Mouse (Mus musculus): ENCODE data around the gene Oas1a.
"Not testable (repeated sequence)": the region's sequence is repeated elsewhere in the genome, so short reads cannot be mapped to it uniquely, and the experiment has no call there.

Oas1a gene

DNA sequence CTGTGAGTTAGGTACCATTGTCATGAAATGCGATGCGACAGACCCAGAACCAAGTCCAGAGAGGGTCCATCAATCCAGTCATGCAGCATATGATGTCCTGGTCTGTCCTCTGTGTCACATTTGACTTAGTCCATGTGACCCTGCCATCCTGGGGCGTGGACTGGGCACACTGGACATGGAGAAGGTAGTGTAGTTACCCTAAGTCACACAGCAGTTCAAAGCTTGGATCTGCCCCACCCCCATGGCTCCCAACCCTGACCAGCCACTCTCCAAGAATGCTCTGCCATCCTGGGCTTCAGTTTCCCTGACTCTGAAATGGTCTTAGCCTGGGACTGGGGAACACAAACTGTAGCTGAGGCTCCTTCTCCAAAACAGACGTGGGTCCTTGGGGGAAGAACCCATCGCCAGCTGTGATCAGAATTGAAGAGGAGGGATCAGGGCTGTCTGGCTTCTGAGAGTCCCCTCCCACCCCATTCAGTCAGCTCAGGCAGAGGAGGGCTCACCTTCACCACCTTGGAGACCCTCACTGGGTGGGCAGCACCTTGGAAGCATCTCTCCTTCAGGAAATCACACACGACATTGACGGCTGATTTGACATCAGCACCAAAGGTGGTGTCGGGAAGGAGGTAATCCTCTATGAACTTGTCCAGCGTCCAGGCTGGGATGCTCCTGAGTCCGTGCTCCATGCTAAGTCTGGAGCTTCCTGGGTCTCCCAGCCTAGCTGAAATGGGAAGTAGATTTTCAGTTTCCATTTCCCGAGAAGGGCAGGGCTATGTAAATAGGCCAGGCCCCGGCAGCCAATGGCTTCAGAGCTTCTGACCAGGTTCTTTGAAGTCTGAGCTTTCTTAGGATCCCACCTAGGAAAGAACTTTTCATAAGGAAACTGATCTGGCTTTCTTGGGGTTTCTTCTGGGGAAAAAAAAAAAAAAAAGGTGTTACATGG is at the start of gene Oas1a:
Gene Oas1a (minus strand): TSS at position 731 of the 943 bp plus-strand sequence.
- DNase-seq: not testable (repeated sequence)

DNA sequence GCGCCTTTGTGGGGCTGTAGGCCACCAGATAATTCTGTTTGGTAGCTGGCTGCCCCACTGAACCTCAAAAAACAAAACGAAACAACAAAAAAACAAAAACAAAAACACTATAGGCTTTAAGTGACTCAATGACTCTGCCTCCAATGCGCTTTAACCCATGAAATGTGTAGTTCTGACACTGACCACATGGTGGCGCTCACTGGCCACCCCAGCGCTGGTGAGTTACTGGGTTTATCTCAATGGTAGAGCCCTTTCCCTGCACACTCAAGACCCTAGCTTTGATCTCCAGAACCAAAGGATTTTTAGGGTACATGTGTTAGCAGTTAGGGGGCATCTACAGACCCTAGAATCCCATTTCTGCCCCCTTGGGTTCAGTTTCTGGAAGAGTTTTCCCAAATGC is 46.7 kb upstream of the Oas1a start:
- DNase-seq: no peak

DNA sequence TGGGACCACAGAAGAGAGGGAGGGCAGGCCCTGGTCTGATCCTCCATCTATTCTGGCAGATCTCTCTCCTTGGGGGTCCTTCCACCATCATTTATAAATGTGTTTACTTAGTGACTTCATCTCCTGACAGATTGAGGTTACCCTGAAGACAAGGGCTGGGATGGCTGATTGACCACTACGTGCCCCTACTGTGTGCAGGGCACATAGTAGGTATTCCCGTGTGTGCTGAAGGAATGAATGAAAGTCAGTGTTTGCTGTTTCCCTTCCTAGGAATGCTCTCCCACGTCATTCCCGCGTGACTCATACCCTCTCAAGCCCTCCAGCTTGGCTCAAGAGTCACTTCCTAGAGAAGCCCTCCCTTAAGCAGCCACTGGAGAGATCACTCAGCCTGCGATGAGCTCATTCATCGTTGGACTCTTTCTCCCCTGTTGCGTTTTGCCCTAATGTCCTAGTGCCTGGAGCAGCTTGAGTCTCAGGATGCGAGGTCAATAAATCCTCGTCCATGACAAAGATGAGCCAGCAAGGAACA is 45.0 kb upstream of the Oas1a start:
- DNase-seq: no peak

DNA sequence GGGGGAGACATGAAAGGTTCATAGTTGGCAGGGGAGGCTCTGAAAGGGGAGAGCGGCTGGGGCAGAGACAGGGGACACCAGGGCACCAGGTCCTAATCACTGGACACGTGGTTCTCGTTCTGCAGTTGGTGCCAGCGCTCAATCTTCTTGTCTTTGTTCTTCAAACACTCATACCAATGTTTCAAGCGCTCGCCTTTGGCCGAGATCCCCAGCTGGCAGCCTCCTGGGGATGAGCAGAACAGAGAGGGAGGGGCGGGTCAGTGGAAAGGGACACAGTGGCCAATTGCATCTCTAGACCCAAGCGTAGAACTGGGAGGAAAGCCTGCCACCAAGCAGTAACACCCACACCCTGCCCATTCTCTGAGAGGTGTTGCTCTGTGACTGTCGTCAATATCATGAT is 34.8 kb upstream of the Oas1a start:
- no peak for DNase-seq

DNA sequence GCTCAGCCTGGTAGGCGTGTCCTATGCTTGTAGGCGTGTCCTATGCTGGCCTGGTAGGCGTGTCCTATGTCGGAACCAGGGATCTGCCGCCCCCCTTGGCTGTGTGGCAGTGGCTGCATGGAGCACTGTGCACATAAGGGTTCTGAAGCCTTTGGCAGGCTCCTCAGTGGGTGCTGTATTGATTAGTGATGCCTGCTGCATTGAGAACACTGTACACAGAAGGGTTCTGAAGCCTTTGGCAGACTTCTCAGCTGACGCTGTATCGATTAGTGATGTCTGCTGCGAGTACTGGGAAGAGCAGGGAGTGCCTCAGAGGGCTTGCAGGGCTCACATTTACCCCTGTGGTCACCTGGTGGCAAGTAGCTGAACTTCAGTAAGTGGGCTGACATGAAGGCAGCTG is 31.3 kb upstream of the Oas1a start:
- no peak for DNase-seq

DNA sequence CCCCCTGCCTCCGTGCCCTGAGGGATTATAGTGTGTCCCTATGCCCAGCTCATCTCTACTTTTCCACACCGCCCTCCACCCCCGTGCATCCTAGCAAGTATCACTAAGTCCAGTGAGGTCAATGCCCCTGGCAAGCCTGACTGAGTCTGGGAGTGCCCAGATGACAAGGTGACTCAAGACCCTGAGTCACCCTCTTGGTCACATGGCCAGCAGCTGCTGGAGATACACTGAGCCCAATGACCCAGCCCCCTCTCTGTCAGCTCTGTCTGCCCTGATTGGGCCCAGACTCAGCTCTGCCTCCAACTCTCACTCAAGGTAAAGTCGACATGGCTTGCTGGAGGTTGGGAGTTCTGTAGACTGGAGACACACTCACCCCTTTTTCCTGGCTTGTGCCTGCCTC is 30.5 kb upstream of the Oas1a start:
- DNase-seq: no peak

DNA sequence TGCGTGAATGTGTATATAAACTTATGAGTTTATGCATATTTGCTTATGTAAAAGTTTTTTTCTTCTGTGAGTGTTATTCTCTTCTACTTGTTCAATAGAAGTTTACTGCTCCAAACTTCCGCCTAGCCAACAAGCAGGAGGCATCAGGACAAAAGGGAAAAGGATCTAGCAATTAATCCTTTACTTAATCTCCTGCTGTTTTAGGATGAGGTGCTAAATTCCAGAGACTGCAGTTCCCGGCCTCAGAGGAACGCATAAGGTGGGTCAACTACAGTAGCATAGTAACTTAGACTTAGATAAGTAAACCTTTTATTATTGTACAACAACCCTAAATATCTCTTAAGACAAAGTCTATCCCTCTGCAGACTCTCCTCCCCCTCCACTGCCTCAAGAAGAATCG is 26.6 kb upstream of the Oas1a start:
- no peak for DNase-seq

DNA sequence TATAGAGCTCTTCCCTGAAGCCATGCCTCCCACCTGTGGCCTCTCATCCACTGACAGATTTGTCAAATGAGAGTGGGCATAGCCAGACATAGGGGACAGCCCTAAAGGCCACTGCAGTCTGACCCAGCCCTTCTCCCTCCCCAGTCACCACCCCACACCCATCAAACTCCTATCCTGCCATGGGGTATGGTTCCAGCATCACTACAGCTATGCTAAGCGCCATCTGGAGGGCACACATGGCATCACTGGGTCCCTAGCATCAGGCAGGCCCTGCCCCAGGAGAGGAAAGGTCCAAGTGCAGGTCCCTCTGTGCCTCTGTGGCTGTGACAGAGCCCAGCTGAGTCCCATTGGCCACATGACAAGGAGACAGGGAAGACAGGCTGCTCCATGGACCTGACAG is 19.7 kb upstream of the Oas1a start:
- DNase-seq: no peak

DNA sequence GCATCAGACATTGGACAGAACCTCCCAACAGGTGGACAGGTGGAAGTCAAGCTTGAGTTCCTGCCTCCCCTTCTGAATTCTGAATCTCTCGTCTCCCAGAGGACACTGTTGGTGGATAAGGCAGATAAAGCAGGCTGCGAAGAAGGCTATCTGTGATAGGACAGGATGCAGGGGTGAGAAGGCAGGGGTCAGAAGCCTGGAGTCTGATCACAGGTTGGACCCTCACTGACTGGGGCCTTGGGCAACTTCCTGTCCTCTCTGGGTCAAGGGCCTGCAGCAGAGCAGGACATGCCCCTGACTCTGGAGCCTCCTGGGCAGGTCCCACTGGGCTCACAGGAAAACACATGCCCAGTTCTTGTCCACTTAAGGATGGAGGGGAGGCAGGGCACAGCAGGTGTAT is 19.0 kb upstream of the Oas1a start:
- DNase-seq: not testable (repeated sequence)

DNA sequence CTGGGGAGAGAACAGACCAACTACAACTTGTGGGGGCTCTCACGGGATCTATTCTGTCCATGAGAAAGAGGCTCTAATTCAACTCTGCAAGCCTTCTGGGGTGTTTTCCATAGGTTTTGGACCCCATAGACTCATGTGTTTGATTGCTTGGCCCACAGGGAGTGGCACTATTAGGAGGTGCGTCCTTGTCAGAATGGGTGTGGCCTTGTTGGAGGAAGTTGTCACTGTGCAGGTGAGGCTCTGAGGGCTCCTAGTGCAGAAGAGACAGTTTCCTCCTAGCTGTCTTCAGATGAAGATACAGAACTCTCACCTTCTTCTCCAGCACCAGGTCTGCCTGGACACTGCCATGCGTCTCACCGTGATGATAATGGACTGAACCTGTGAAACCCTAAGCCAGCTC is 17.2 kb upstream of the Oas1a start:
- DNase-seq: not testable (repeated sequence)

DNA sequence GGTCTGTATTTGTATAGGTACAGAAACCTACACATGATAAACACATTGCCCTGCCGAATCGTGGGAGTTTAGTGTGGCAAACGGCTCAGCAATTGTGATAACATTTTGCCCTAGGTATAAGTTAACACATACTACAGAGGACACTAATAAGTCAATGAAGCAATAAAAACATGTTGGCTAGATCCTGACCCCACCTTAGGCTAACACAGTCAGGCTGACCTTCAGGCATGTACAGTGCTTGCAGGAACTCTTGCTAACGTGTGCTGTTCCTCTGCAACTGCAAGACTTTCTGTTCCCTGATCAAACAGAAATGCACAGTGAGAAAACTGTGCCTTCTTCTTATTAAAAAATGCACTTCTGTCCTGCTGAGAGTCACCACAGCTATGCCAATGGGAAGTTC is 16.6 kb upstream of the Oas1a start:
- no peak for DNase-seq

DNA sequence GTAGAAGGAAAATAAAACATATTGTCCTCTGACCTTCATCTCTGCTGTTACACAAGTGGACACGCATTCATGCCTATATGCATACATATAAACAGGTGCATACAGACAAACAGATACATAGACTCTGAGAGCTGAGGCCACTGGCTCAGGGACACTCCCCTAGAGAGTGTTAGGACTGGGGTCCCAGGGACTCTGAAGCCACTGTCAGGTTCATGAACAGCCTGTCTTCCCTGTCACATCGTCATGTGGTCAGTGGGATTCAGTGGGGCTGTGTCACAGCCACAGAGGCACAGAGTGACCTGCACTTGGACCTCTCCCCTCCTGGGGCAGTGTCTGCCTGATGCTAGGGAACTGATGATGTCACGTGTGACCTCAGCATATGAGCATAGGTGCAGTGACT is 13.0 kb upstream of the Oas1a start:
- DNase-seq: no peak

DNA sequence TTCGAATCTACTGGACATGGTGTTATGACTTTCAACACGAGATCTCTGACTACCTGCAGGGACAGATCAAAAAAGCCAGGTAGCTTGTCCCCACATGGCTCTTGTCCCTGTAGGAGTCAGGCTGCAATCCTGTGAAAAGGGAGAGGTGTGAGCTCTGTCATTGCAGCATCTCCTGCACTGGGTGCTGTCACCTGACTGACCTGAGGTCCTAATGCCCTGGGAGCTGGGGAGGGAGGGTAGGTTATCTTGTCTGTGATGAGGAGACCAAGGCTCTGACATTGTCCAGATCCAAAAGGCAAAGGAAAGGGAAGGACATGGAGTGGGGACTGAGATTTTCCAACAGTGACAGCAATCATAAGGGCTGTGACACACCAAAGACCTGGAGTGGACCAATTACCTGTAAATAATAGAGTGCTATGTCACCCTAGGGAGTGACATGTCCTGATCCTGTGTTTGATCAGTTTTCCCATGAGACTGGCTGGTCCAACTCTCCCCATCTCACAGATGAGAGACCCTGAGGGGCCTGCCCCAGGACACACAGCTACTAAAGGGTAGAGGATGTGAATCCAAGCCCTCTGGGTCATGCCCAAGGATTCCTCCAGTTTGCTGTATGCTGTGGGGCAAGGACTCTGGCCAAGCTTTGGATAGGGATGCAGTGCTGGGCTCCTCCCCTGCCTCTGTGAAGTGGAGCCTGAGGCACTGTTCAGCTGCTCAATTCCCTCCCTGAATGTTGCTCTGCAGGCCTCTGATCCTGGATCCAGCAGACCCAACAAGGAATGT is 12.0 kb upstream of the Oas1a start:
- not testable (repeated sequence) for DNase-seq

DNA sequence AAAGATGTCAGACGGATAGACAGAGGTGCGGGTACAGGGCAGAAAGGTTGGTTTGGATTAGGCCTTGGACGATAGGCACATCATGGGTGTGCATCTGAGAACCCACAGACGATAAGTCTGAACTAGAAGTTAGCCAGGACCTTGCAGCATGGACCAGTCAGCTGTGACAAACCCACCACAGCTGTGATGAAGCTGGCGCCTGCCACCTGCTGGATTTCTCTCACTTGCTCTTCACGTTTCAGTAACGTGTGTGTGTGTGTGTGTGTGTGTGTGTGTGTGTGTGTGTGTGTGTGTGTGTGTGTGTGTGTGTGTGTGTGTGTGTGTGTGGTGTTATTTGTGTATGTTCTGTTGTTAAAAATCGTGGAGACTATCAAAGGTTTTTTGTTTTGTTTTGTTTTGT is 6.9 kb upstream of the Oas1a start, which contains the start of gene Oas1d:
Gene Oas1d (plus strand): TSS at position 333 of the 400 bp plus-strand sequence.
- not testable (repeated sequence) for DNase-seq

DNA sequence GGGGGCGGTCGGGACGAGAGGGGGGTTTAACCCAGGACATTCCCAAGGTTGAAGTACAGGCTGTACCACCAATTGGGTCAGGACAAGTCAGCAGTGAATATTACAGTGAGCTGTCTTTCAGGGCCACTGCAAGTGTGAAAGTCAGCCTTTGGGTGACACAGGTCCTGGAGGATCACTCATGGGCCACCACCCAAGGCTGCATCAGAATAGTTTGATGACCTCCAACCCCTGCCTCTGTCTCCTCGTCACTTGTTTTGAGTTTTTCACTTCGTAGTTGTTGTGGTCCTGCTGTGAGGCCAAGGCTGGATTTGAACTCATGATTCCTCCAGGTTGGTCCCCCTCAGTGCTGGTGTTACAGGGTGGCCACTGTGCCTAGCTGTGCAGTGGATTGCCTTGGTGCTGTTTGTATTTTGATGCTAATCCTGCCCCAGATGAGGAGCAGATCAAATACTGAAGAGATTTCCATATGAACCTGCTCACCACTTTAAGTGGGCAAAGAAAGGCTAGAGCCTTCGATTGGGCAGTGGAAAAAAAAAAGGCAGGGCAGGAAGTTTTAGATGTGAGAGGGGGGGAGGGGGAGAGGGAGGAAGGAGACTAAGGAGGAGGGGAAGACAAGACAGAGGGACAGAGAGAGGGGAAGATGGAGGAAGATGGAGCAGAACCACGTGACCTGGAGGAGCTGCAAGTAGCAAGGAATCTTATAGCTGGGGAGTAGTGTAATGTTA is 1.0 kb upstream of the Oas1a start:
- DNase-seq: no peak

DNA sequence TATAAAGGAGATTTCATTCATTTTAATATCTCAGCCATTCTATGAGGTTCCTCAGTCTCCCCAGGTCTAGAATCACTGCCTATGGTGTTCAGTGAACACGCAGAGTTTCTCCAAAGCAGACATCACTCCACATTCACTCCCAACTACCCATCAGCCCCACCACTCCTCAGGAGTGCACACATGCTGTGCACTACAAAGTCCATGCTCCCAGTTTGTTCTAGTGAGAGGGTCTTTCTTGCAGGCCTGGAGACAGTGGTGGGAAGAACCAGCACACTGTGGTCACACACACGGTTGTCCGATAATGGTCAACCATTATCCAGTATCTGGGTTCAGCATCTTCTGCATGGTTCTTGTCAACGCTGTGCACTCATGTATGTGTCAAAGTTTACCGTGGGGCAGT is 5.3 kb downstream of the Oas1a start:
- no peak for DNase-seq

DNA sequence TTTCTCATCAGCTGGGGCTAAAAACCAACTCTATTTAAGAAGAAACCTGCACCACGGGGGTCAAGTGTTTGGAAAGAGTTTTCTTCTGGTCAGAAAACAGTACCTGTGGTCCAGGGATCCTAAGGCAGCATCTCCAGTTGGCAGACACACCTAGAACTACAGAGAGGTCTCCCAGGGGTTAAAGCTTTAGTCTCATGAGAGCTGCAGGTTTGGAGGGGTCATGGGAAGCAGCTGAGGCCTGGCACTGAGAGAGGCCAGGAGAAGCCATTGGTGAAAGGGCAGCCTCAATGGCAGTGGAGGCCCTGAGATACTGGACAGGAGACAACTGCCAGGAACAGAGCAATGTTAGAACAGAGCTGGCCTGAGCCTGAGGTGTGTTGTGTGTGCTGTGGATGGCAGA is 6.7 kb downstream of the Oas1a start:
- DNase-seq: no peak

DNA sequence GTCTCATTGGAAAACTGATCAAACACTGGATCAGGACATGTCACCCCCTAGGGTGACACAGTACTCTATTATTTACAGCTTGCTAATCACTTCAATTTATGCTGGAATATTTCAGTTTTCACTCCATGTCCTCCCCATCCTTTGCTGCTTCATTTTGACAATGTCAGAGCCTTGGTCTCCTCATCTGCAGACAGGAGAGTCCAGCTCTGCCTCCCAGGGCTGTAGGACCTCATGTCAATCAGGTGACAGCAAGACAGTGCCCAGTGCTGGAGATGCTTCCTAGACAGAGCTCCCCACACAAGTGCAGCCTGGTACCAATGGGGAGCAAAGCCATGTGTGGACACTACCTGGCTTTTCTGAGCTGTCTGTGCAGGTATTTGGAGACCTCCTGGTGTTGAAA is 8.6 kb downstream of the Oas1a start:
- no peak for DNase-seq

DNA sequence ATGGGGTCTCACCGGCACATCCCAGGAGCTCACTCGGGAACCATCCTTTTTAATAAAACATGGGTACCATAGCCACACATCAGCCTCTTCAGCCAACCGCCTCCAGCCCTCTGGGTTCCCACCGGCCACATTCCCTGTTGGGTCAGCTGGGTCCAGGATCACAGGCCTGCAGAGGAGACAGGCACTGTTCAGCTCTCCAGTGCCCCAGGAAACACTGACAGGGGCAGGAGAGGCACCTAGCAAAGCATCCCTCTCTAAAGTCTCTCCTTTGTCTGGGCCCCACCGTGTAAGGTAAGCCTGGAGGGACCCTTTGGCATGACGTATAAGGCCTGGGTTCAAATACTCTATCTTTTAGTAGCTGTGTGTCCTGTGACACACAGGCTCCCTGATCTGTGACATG is 9.0 kb downstream of the Oas1a start:
- DNase-seq: no peak

DNA sequence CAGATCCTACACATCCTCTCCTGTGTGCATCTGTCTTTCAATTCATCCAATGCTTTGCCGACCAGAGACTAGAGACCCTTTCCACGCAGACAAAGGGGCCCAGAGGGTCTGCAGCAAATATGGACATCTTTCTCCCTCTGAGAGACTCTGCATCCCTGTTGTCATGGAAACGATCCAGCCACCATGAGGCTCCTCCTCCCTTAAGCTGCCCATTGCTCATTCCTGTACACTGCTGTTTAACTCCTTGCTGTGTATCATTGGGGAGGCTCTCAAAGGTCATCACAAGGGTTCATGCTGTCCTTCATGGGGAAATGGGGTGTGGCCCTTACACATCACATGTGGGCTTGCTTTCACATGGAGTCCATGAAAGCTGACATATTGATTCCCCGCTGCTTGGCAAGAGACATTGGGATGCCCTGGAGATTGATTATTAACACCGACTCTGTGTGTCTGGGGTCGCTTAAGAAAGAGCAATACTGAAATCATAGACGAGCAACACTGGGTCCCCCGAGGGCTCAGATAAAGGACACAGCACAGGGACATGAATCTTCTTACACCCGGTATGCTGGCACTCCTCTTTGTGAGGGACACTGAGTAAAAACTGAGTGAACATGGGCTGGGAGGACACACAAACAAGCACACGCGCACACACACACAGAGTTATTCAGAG is 12.0 kb downstream of the Oas1a start:
- no peak for DNase-seq

DNA sequence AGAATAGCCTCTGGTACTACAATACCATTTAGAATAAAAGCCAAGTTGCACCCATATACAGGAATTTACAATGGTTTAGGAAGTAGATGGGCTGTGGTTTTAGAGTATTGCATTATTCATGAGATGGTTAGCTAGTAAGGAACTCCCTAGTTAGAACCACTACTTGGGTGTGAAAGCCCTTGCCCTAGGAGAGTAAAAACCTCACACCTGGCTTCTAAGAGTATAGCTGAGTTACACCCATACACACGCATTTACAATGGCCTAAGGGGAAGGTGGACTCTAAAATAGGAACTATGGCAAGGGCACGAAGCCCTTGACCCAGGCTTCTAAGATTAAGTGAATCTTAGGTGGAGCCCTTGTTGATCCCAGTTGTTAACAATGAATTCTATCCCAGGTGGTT is 12.6 kb downstream of the Oas1a start:
- DNase-seq: not testable (repeated sequence)

DNA sequence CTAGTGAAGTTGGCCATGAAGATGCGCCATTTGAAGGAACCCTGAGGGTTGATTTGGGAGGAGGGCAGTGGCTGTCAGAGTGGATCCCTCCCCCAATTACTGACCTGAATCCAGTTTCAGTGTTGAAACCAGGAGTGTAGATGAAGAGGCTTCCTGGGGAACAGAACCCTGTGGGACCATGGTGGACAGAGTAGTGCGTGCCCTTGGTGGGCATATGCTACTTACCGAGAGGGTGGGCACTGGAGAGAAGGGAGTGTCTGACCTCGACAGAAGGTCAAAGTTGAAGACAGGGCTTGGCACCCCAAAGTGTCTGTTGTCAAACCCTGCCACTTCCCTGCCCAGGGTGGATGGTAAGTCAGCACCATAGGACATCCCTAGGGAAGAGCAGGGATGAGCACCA is 13.5 kb downstream of the Oas1a start:
- DNase-seq: not testable (repeated sequence)

Data from kidney, adult 18-20 months (tissue).